Mouse (Mus musculus) cortical plate, adult 2 months (tissue): ENCODE measurements around the gene Minpp1.

Source experiments
- CTCF ChIP-seq: fragments of 200-500 bp; IDR thresholded peaks from 2 replicates; pipeline ENCODE4 v1.5.1; 2011; ENCODE audit warnings: mild to moderate bottlenecking, control low read depth, low read length; ENCODE audit not compliant: insufficient read depth; ENCODE audit errors: extremely low read depth
- POLR2A ChIP-seq: fragments of 200-500 bp; IDR thresholded peaks from 2 replicates; pipeline ENCODE4 v1.6.1; 2011; ENCODE audit warnings: mild to moderate bottlenecking, low read length, control low read depth; ENCODE audit not compliant: insufficient read depth; ENCODE audit errors: extremely low read depth

DNA sequence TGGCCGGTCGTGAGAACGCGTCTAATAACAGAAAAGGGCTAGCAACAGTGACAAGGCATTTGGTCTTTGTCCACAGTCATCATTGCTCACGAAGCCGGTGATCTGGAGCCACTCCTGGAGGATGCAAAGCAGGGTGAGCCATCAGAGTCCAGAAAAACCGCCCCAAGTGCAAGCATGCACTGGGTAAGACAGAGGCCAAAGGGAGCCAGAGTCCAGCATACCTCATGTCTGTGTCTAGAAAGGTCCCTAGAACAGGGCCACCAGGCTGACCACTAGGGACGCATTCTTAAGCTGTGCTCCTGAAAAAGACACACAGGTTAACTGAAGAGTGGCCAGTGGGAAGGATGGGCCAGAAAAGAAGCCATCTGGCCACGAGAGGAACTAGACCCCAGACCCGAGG is 36.6 kb upstream of the Minpp1 start:
- TF ChIP-seq POLR2A (no peak), CTCF (no peak)
